ENCODE assay signal across 12 mouse cellular contexts in genomic region chr13:99502911-99503310, GRCm38 (mm10). TPM values are rescaled to one million over a fixed set of nuclear protein-coding genes. Genes with fewer than 3 reads are reported as not detected.
DNase-seq lines count a peak whose midpoint lies in the region; ATAC-seq and TF ChIP-seq lines count a peak whose summit lies in the region.
"Had no signal": no experiment of that assay in that cellular context is flagged by ENCODE, and none has a peak within 500 bp of the region (broad histone marks: within the 10 kb centered on the region; RNA-seq: fewer than 3 reads in every experiment).

No protein-coding gene starts in this region.

- no peak overlapping the region for H3K4me3 ChIP-seq in forebrain, embryonic 10.5 days
- H3K4me3 ChIP-seq in hindbrain, embryonic 14.5 days (replicated peaks; ENCODE audit: low read length) = no peak overlapping the region
- H3K4me3 ChIP-seq in midbrain, embryonic 14.5 days (replicated peaks; ENCODE audit: low read depth, low read length) = no peak overlapping the region
- H3K4me3 ChIP-seq in kidney, adult 2 months (ENCODE audit: insufficient read depth, low read depth, low read length) = no peak overlapping the region
- H3K4me3 ChIP-seq: heart, embryonic 10.5 days; liver, embryonic 13.5 days had no signal

- no peak for TF ChIP-seq POLR2A in kidney, adult 2 months (IDR thresholded peaks at IDR 0.05; ENCODE audit: low read depth, low read length)

- peak overlapping the region; percentile 85 for H3K27ac ChIP-seq in forebrain, embryonic 10.5 days
- peak overlapping the region; percentile 62 for H3K27ac ChIP-seq in hindbrain, embryonic 14.5 days
- H3K27ac ChIP-seq in midbrain, embryonic 14.5 days (replicated peaks; ENCODE audit: low read depth, low read length) = 0 out of 2 replicates have a peak overlapping the region, but pooled peaks have one; percentile 39
- no peak overlapping the region for H3K27ac ChIP-seq in kidney, adult 2 months (ENCODE audit: insufficient read depth, low read depth, low read length)
- H3K27ac ChIP-seq: heart, embryonic 10.5 days; liver, embryonic 13.5 days had no signal

- WGBS in forebrain, embryonic 10.5 days = 74% methylated on average over 7 of the region's 7 CpGs
- WGBS in hindbrain, embryonic 14.5 days = 35% methylated on average over 7 of the region's 7 CpGs
- 44% methylated on average over 7 of the region's 7 CpGs for WGBS in midbrain, embryonic 14.5 days
- 67% methylated on average over 7 of the region's 7 CpGs for WGBS in kidney, adult 2 months

- peak overlapping the region; percentile 35 for H3K4me2 ChIP-seq in hindbrain, embryonic 14.5 days (replicated peaks)
- peak overlapping the region; percentile 3; the same call in 1 of the 2 replicates for H3K4me2 ChIP-seq in midbrain, embryonic 14.5 days (ENCODE audit: low read length)
- H3K4me2 ChIP-seq: liver, embryonic 13.5 days had no signal

- DNase-seq in CD4-positive helper T cell, adult 2 months (ENCODE audit: low read depth, low spot score) = peak; percentile 43
- no peak for DNase-seq in forebrain, embryonic 10.5 days (ENCODE audit: extremely low spot score, low spot score)
- no peak for DNase-seq in hindbrain, embryonic 14.5 days (ENCODE audit: low spot score)
- no peak for DNase-seq in midbrain, embryonic 14.5 days
- DNase-seq in cerebellum, adult 9-11 months = no peak
- DNase-seq in kidney, adult 2 months = no peak
- DNase-seq in kidney, postnatal 36 days = no peak
- no peak for DNase-seq in frontal cortex, postnatal 36 days (ENCODE audit: low spot score in 2 of 2)
- DNase-seq: kidney, adult 18-20 months; liver, embryonic 13.5 days; right cerebral cortex, postnatal 14 days had no signal

- peak overlapping the region; percentile 32 for H3K9ac ChIP-seq in hindbrain, embryonic 14.5 days
- H3K9ac ChIP-seq in midbrain, embryonic 14.5 days (replicated peaks; ENCODE audit: low read length) = no peak overlapping the region
- H3K9ac ChIP-seq: liver, embryonic 13.5 days had no signal

- TF ChIP-seq CTCF in kidney, adult 2 months (conservative IDR thresholded peaks at IDR 0.05; ENCODE audit: insufficient read depth, insufficient read length, low read depth, low read length) = no peak

- H3K36me3 ChIP-seq in forebrain, embryonic 10.5 days (replicated peaks) = peaks cover 87% of the 10 kb centered on the region
- peaks cover 77% of the 10 kb centered on the region for H3K36me3 ChIP-seq in hindbrain, embryonic 14.5 days (replicated peaks; ENCODE audit: control insufficient read depth, insufficient read depth)
- peaks cover 80% of the 10 kb centered on the region for H3K36me3 ChIP-seq in midbrain, embryonic 14.5 days (ENCODE audit: control insufficient read depth, insufficient read depth, low read length)
- no peaks in the 10 kb centered on the region for H3K36me3 ChIP-seq in kidney, adult 2 months (ENCODE audit: control insufficient read depth, insufficient read depth, low read length)
- H3K36me3 ChIP-seq: liver, embryonic 13.5 days had no signal

- no peaks in the 10 kb centered on the region for H3K27me3 ChIP-seq in forebrain, embryonic 10.5 days (ENCODE audit: poor library complexity, severe bottlenecking)
- no peaks in the 10 kb centered on the region for H3K27me3 ChIP-seq in hindbrain, embryonic 14.5 days (ENCODE audit: control insufficient read depth, insufficient read depth, low read length)
- no peaks in the 10 kb centered on the region for H3K27me3 ChIP-seq in midbrain, embryonic 14.5 days (ENCODE audit: control insufficient read depth, insufficient read depth, low read length)
- no peaks in the 10 kb centered on the region for H3K27me3 ChIP-seq in kidney, adult 2 months (replicated peaks; ENCODE audit: control insufficient read depth, insufficient read depth, low read length)
- H3K27me3 ChIP-seq: liver, embryonic 13.5 days had no signal

- no peak for ATAC-seq in hindbrain, embryonic 14.5 days (ENCODE audit: low FRiP score)
- no peak for ATAC-seq in midbrain, embryonic 14.5 days (ENCODE audit: low FRiP score, low TSS enrichment)

- H3K4me1 ChIP-seq in forebrain, embryonic 10.5 days = peaks cover 54% of the 10 kb centered on the region
- H3K4me1 ChIP-seq in hindbrain, embryonic 14.5 days (replicated peaks; ENCODE audit: control insufficient read depth, insufficient read depth, low read length) = peaks cover 58% of the 10 kb centered on the region
- H3K4me1 ChIP-seq in midbrain, embryonic 14.5 days (ENCODE audit: control insufficient read depth, insufficient read depth, low read length) = peaks cover 49% of the 10 kb centered on the region
- no peaks in the 10 kb centered on the region for H3K4me1 ChIP-seq in kidney, adult 2 months (ENCODE audit: control insufficient read depth, insufficient read depth, low read length)
- H3K4me1 ChIP-seq: liver, embryonic 13.5 days had no signal

- H3K9me3 ChIP-seq in forebrain, embryonic 10.5 days = no peaks in the 10 kb centered on the region
- no peaks in the 10 kb centered on the region for H3K9me3 ChIP-seq in hindbrain, embryonic 14.5 days (ENCODE audit: control insufficient read depth, low read length)
- no peaks in the 10 kb centered on the region for H3K9me3 ChIP-seq in midbrain, embryonic 14.5 days (ENCODE audit: control insufficient read depth, low read length)
- H3K9me3 ChIP-seq: heart, embryonic 10.5 days; liver, embryonic 13.5 days had no signal

RNA-seq across cellular contexts. Expression of gene Map1b, which starts 13.4 kb away (rescaled TPM):
- 403 and 460 TPM in 2 replicates for polyA plus RNA-seq in forebrain, embryonic 10.5 days (2016; fragmentation: Nextera tagmentation; extraction: Ambion mirVana)
- 2,185 and 2,283 TPM in 2 replicates for polyA plus RNA-seq in hindbrain, embryonic 14.5 days (2014; fragmentation: Nextera tagmentation; extraction: Ambion mirVana)
- 2,111 and 2,470 TPM in 2 replicates for polyA plus RNA-seq in midbrain, embryonic 14.5 days (2014; fragmentation: Nextera tagmentation; extraction: Ambion mirVana)
- polyA plus RNA-seq in kidney, adult 2 months (2012; rRNA removed) = 0.98 and 1.3 TPM in 2 replicates

Comparison
In these comparisons a context has a peak if more than half of its experiments do, and no peak if none do; other contexts are left out.
1. RNA of gene Map1b, which starts 13.4 kb away (polyA plus RNA-seq): 2,111 to 2,470 TPM in midbrain, embryonic 14.5 days, 2,185 to 2,283 TPM in hindbrain, embryonic 14.5 days and 403 to 460 TPM in forebrain, embryonic 10.5 days; 0.98 to 1.3 TPM in kidney, adult 2 months; every median in the first group is over 100 times any median in the second.